Mouse (Mus musculus) intestine, embryonic 14.5 days (tissue): Measurements from ENCODE around the gene Gm17660. TPM values are rescaled to one million over a fixed set of nuclear protein-coding genes. Genes with fewer than 3 reads are reported as not detected.
A peak's percentile ranks its signal among the peaks of the same experiment; 100 is the strongest.

ENCODE experiments used
- ATAC-seq: fragments of 200-750 bp; cut with Nextera tagmentation; replicated peaks from 2 replicates; pipeline ENCODE4 v1.8.0; 2017; ENCODE audit warnings: low read depth, moderate number of reproducible peaks, moderate TSS enrichment, moderate library complexity; ENCODE audit not compliant: low FRiP score, low TSS enrichment
- DNase-seq: peaks from one replicate; pipeline ENCODE4 v3.0.0-alpha.2; 2018; ENCODE audit warnings: low spot score
- H3K27ac ChIP-seq: fragments of 300-500 bp; sonication (generic); 2 replicates; pipeline ENCODE4 v1.5.1; 2014; ENCODE audit warnings: low read depth, mild to moderate bottlenecking, control low read depth
- H3K27me3 ChIP-seq: fragments of 300-500 bp; sonication (generic); replicated peaks from 2 replicates; pipeline ENCODE4 v1.6.1; 2014; ENCODE audit warnings: low read length, control low read depth; ENCODE audit not compliant: control insufficient read depth, insufficient read depth
- H3K36me3 ChIP-seq: fragments of 300-500 bp; sonication (generic); 2 replicates; pipeline ENCODE4 v1.6.1; 2014; ENCODE audit warnings: low read length, control low read depth; ENCODE audit not compliant: control insufficient read depth, insufficient read depth
- H3K4me1 ChIP-seq: fragments of 300-500 bp; sonication (generic); replicated peaks from 2 replicates; pipeline ENCODE4 v1.6.1; 2014; ENCODE audit warnings: low read length, control low read depth, mixed read lengths; ENCODE audit not compliant: control insufficient read depth, insufficient read depth
- H3K4me2 ChIP-seq: fragments of 300-500 bp; sonication (generic); 2 replicates; pipeline ENCODE4 v1.6.1; 2014; ENCODE audit warnings: low read length
- H3K4me3 ChIP-seq: fragments of 300-500 bp; sonication (generic); 2 replicates; pipeline ENCODE4 v1.5.1; 2014; ENCODE audit warnings: low read depth, low read length, control low read depth, mixed read lengths
- H3K9ac ChIP-seq: fragments of 300-500 bp; sonication (generic); 2 replicates; pipeline ENCODE4 v1.6.1; 2014; ENCODE audit warnings: mild to moderate bottlenecking, low read length
- H3K9me3 ChIP-seq: fragments of 300-500 bp; sonication (generic); 2 replicates; pipeline ENCODE4 v1.6.1; 2016; ENCODE audit warnings: low read length, control low read depth; ENCODE audit not compliant: control insufficient read depth
- WGBS: fragments of 180-500 bp; shearing (Covaris S2); extraction: QIAGEN DNeasy Blood & Tissue Kit; methylation state at CpG from one replicate; pipeline ENCODE4 v1.1.7; 2014; 5-methylcytosine and 5-hydroxymethylcytosine counted together
- polyA plus RNA-seq: library from polyadenylated mRNA; unstranded; fragments of >200 nt; fragmentation: Nextera tagmentation; extraction: Ambion mirVana; gene quantifications from 2 replicates; pipeline ENCODE4 v1.2.1, GENCODE M21; 2014

Gene Gm17660
- polyA plus RNA-seq, 1 experiment from 2014 or later = not detected

DNA sequence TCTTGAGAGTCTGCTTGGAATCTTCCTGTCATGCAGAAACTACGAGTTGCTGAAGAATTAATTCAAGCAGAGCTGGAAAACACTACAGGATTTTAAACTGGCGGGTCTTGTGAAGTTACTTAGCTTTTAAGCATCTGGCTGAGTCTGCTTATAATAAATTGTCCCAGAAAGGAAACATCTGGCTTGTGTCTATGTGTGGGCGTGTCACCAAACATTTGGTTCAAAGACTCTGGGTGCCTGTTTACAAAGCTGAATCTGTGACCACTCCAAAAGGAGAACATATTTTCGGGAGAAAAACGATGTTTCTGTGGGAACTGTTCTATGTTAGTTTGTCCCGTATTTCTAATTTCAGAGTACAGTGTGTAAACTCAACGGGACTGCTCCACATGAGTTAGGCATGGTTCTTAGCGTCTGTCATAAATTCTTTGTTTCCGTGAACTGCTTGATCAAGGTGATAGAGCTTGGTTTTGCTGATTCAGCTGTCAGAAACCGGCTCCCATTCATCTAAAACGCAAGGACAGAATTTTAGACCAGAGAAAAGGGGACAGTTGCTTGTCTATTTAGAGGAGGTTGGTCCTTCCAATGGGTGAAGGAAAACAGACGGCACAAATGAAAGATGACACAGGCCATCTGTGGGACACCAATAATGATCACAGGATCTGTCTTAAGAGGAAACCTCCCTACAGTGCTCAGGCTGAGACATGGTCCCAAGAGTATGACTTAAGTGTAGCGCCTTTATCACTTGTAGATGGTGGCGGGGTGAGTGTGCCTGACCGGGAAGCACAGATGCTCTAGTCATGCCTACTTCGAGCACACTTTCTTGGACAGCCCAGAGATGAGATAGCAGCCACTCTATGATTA lies 18.9 kb upstream of the Gm17660 start:
- H3K9ac ChIP-seq = no peak overlapping the region
- WGBS = 40% methylated on average over 16 of the region's 16 CpGs

DNA sequence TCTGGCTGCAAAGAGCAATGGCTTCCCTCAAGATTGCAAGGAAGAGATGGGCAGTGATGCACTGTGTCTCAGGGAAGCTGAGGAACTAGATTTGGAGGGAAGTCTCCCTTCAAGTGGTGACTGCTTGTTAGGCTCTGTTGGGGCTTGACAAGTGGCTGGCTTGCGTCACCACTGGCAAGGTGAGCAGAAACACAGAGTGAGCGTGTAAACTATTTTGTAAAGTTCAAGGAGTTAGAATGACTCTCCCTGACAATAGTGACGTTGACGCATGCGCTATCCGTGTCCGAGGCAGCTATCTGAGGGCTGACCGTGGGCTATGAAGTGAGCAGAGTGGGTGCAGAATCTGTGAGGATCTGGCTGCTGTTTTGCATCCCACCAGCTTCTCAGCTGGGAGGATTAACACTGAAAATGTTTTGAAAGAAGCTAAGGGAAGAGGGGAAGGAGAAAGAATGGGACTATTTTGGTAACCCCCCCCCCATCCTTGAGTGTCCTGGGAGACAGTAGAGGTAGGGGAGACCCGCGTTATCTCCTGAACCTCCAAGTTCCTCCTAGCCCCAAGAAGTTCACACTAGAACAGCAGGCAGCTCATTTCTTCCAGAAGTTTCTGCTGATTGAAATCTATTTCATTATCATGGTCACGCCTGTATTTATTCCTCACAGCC lies 18.1 kb upstream of the Gm17660 start:
- Histone ChIP-seq H3K9ac (no peak overlapping the region), H3K4me2 (peak overlapping the region; percentile 32), H3K27me3 (no peaks in the 10 kb centered on the region), H3K4me3 (no peak overlapping the region), H3K27ac (peak overlapping the region; percentile 87), H3K4me1 (peaks cover 13% of the 10 kb centered on the region), H3K36me3 (peaks cover 3% of the 10 kb centered on the region; the same call in 1 of the 2 replicates), H3K9me3 (no peaks in the 10 kb centered on the region)
- 0 out of 2 replicates have a peak, but pooled peaks have one; percentile 5 for ATAC-seq
- no peak for DNase-seq
- WGBS = 34% methylated on average over 11 of the region's 11 CpGs

More for the DNA sequence above, 18.9 kb upstream of the Gm17660 start:
- Histone ChIP-seq H3K4me2 (peak overlapping the region; percentile 32), H3K9me3 (no peaks in the 10 kb centered on the region), H3K4me3 (no peak overlapping the region), H3K4me1 (peaks cover 13% of the 10 kb centered on the region), H3K27me3 (no peaks in the 10 kb centered on the region), H3K36me3 (peaks cover 3% of the 10 kb centered on the region; the same call in 1 of the 2 replicates), H3K27ac (peak overlapping the region; percentile 87)
- peak; percentile 71 for ATAC-seq
- peak; percentile 70 for DNase-seq

DNA sequence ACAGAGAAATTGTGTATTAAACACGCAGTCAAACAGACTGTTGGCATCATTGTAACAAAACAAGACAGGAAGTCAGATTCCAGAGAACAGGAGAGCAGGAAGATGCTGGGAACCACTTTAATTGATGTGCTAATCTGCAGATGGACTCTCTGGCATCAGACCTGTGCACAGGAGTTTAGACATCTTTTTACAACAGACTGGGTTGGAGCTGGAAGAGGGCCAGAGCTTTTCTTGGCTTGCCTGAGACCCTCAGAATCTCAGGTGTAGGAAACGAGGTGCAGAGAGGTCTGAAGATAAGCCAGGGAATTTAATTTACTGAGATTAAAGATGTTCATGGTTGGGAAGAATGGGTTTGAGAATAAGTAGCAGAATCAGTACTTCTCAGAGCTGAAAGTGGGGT lies 12.3 kb upstream of the Gm17660 start:
- Histone ChIP-seq H3K4me3 (no peak overlapping the region), H3K27me3 (no peaks in the 10 kb centered on the region), H3K9ac (no peak overlapping the region), H3K4me1 (no peaks in the 10 kb centered on the region; the same call in 1 of the 2 replicates), H3K9me3 (no peaks in the 10 kb centered on the region), H3K36me3 (peaks cover 32% of the 10 kb centered on the region), H3K27ac (no peak overlapping the region), H3K4me2 (no peak overlapping the region)
- WGBS = 71% methylated on average over 2 of the region's 2 CpGs
- no peak for DNase-seq
- ATAC-seq = no peak

DNA sequence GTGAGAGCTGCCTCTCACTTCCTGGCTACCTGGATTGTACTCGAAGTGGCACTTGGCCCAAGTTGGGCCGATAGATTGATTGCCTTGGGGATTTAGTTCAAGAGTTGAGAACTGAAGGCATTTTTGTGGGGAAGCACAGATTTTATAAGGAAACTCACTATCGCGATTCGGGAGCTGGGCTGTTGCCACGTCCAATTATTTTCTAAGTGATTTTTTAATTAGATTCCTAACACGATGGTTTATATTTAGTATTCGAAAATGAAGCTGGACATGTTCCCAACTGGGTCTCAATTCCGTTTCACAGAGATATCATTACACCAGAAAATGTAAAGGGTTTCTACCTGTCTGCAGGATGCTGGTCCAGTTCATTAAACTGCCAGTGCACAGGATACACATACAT lies 8.0 kb upstream of the Gm17660 start:
- H3K4me3 ChIP-seq = no peak overlapping the region
- no peaks in the 10 kb centered on the region for H3K27me3 ChIP-seq
- 93% methylated on average over 9 of the region's 9 CpGs for WGBS
- H3K36me3 ChIP-seq = peaks cover 44% of the 10 kb centered on the region
- H3K4me2 ChIP-seq = no peak overlapping the region
- DNase-seq = no peak
- no peaks in the 10 kb centered on the region for H3K9me3 ChIP-seq
- no peak overlapping the region for H3K27ac ChIP-seq
- no peak for ATAC-seq
- H3K9ac ChIP-seq = no peak overlapping the region
- H3K4me1 ChIP-seq = no peaks in the 10 kb centered on the region

DNA sequence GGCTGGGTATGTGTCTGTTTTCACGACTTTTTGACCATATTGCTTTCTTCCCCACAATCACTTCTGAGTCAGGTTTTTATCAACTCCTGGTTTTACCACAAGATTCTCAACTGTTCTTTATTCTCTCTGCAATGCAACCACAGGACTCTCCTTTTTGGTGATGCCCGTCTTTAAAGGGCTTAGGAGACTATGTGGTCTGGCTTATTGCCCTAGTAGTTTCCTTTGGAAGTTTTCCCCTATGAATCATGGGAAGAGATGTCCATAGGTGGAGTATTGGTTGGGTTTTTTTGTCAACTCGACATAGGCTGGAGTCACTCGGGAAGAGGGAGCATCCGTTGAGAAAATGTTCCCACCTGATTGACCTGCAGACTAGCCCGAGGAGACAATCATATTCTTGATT lies 3.3 kb upstream of the Gm17660 start:
- no peak for DNase-seq

DNA sequence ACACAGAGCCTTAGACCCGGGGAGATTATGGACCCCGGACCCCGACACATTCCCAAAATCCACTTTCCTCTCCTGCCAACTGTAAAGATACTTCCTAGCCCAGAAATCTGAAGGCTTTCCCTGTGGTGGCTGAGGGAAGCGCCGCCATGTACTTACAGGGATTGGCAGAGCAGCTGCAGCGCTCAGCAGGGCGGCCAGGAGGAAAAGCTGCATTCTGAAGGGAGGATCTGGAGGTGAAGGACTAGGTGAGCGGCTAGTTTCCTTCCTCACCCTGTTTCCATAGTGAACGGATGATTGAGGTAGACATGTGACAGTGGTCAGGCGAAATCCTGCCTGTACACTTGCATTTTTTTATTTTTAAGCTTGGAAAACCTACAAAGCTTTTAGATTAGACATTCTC lies 1.0 kb downstream of the Gm17660 start:
- Histone ChIP-seq H3K9me3 (no peaks in the 10 kb centered on the region), H3K27me3 (no peaks in the 10 kb centered on the region), H3K27ac (no peak overlapping the region), H3K4me1 (no peaks in the 10 kb centered on the region; the same call in 1 of the 2 replicates), H3K9ac (no peak overlapping the region), H3K4me3 (no peak overlapping the region), H3K36me3 (0 out of 2 replicates have a peak, but pooled peaks cover 6% of the 10 kb centered on the region), H3K4me2 (no peak overlapping the region)
- ATAC-seq (no peak), DNase-seq (no peak)
- 27% methylated on average over 10 of the region's 10 CpGs for WGBS

More for the DNA sequence above, 3.3 kb upstream of the Gm17660 start:
- Histone ChIP-seq H3K27me3 (no peaks in the 10 kb centered on the region), H3K4me3 (no peak overlapping the region), H3K9me3 (no peaks in the 10 kb centered on the region), H3K4me1 (no peaks in the 10 kb centered on the region; the same call in 1 of the 2 replicates), H3K4me2 (no peak overlapping the region), H3K36me3 (peaks cover 19% of the 10 kb centered on the region; the same call in 1 of the 2 replicates), H3K9ac (no peak overlapping the region), H3K27ac (no peak overlapping the region)
- 90% methylated on average over 6 of the region's 6 CpGs for WGBS
- no peak for ATAC-seq

DNA sequence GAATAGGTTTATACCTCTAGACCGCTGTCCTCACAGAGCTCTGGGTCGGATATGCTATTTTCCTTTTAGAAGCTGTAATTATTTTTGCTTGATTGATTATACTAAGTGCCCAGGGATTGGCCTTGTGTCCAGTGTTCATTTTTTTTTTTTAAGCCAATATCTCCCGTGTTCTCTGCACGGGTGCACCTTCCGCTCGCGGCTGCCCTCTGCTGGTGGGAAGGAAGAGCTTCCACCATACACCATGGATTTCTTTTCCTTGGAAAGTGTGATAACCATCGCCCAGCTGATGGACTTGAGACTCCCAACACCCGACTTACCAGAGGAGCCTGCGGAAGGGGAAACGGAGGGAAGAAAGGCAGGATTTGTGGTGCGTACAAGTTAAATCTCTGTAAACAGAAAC lies 3.0 kb downstream of the Gm17660 start:
- Histone ChIP-seq H3K4me3 (no peak overlapping the region), H3K4me1 (no peaks in the 10 kb centered on the region; the same call in 1 of the 2 replicates), H3K27me3 (no peaks in the 10 kb centered on the region), H3K36me3 (no peaks in the 10 kb centered on the region), H3K27ac (no peak overlapping the region), H3K4me2 (no peak overlapping the region), H3K9ac (no peak overlapping the region), H3K9me3 (no peaks in the 10 kb centered on the region)
- 25% methylated on average over 12 of the region's 12 CpGs for WGBS
- peak; percentile 81 for DNase-seq
- 0 out of 2 replicates have a peak, but pooled peaks have one; percentile 47 for ATAC-seq

DNA sequence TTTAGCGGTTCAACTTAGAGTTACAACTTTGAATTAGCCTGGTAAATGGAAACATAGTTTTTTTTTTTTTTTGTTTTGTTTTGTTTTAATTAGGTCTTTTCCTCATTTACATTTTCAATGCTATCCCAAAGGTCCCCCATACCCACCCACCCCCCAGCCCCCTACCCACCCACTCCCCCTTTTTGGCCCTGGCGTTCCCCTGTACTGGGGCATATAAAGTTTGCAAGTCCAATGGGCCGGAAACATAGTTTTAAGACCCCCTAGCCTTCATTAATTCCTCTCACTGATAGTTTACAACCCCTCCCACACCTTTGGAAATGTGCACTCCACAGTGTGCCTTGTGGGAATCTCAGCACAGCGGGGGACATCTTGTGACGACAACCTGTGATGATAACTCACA lies 3.8 kb downstream of the Gm17660 start:
- 87% methylated on average over 5 of the region's 5 CpGs for WGBS
- Histone ChIP-seq H3K36me3 (no peaks in the 10 kb centered on the region), H3K27me3 (no peaks in the 10 kb centered on the region), H3K27ac (no peak overlapping the region), H3K4me2 (no peak overlapping the region), H3K9me3 (no peaks in the 10 kb centered on the region), H3K4me3 (no peak overlapping the region), H3K9ac (no peak overlapping the region), H3K4me1 (no peaks in the 10 kb centered on the region; the same call in 1 of the 2 replicates)
- ATAC-seq (peak; percentile 83), DNase-seq (no peak)
